Mouse (Mus musculus) spleen, adult 18-20 months (tissue): ENCODE data around the gene Scmh1.
A peak's percentile ranks its signal among the peaks of the same experiment; 100 is the strongest.
"Not testable (repeated sequence)": the region's sequence is repeated elsewhere in the genome, so short reads cannot be mapped to it uniquely, and the experiment has no call there.

ENCODE experiments used
- DNase-seq, 2 experiments: peaks; one replicate each; pipeline ENCODE4 v3.0.0; 2022; ENCODE audit warnings: mixed read lengths in 2 of 2

Scmh1 gene

DNA sequence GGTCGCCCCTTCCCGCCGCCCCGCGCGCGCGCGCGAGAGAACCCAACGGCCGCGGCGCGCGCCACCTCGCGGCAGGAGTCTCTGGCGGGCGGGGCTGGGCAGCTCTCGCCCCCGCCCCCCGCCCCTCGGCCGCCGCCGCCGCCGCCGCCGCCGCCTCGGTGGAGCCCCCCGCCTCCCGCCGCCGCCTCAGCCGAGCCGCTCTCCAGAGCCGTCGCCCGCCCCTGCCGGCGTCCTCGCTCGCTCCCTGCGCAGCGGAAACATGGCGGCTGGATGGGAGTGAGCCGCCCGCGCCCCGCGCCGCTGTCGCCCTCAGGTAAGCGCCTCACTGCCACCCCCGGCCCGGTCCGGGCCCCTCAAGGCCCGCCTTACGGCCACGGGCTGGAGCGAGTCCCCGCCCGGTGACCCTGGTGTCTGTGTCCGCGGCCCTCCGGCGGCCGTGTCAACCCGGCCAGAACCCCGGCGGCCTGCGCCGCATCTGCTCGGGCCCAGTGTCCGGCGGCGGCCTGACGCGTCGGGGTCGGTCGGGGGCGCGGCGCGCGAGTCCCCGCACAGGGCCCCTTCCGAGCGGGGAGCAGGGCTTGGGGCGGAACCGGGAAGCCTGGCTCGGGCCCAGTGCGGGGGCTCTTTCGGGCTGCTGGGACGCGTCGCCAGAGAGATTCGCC lies at the start of gene Scmh1:
Scmh1 (plus strand) TSS at position 138 of the 662 bp plus-strand sequence.
- peak; percentile 37 to 55 for DNase-seq

DNA sequence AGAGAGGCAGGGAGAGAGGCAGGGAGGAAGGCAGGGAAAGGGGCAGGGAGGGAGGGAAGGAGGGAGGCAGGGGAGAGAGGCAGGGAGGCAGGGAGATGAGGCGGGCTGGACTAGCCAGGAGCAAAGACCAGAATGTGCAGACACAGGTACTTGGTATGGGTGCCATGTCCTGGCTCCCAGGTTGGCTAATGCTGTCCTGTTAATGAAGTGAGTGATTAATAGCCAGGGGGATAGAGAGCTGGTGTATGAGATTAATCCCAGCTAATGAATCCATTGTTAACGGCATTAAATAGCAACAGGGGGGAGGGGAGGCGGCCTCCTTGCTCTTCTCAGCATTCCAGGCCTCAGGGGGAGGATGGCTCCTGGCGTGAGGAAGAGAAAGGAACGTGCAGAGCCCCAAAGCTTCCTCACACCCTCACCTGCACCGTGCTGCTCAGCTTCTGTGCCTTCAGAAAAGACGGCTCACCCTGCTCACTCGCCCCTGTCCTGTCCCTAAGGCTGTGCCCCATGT lies 45.0 kb upstream of the Scmh1 start:
- DNase-seq = no peak

DNA sequence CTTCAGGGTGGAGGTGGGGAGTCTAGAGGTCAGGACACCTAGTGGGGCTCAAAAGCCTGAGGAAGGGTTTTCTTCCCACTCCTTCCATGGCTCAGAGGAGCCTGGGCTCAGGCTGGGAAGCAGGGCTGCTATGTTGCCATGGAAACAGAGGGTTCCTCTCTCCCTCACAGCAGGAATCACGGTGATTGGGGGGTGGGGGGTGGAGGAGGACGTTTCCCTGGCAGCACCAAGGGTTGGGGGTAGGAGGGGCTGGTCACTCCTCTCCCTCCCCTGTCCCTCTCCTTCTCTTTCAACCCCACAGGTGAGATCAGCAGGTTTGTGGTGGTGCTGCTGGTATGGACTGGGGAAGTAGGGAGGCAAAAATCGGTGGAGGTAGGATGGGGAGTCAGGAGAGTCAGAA lies 40.4 kb upstream of the Scmh1 start:
- no peak for DNase-seq

DNA sequence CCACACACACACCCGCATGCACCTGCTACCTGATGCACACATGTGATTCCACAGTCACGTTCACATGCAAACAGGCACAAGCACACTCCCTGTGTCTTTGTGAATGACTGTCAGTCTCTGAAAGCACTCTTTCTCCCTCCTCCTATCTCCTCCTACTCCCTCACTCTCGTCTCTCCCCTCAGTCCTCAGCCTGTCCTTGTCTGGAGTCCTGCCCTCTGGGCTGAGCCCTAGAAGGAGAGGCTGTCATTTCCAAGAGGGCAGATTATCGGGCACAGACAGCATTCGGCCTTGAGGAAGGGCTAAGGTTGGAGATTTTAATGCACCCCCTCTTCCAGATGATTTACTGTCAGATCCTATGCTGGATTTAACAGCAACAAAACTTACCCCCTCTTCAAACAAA lies 39.6 kb upstream of the Scmh1 start:
- DNase-seq = no peak

DNA sequence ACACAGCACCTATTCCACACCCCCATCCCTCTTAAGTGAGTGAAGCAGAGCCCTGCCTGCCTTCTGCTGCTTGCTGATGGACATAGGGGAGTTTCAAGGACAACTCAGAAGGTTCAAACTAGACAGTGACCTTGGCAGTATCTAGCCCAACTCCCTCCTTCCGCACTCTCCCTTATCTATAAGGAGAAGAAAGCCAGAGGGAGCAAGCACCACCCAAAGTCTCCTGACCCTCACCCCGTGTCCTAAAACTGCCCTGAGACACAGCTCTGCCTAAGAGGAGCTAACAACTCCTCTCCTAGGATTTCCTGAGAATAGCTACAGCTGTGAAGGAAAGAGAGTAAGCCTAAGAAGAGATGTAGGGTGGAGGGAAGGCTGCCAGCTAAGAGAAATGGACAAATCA lies 37.0 kb upstream of the Scmh1 start:
- DNase-seq = no peak

DNA sequence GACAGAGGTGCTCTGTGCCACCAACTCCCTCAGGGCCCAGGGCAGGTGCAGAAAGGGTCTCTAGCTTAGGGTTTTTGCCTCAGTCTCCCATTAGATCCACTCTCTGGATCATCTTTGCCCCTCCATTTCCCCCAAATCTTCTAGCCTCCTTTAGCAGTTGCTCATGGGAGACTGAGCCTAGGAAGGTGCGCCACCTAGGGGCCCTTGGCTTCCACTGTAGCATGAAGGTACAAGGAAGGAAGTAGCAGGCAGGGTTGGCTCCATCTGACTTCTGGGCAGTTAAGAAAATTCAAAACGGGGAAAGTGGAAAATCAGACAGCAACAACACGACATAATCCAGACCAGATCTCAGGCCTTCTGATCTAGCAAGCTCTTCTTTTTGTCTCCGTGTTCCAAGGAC lies 36.4 kb upstream of the Scmh1 start:
- DNase-seq = peak in 1 of 2 experiments; percentile 65

DNA sequence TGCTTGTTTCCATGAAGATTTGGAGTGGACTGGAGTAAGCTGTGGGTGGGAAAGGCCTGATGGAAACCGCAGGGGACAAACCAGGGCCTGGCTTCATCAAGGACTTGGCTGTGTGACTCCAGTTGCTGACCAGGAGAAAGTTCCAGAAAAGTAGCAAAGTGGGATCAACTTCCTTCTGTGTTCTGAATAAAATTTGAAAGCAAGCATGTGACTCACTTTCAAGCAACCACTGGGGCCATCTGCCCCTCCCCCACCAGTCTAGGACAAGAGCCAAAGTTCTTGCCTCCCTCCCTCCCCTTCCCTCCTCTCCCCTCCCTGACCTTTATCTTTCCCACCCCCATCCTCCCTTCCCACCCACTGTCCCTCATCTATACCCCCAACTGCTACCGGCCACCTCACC lies 35.9 kb upstream of the Scmh1 start:
- DNase-seq = no peak

DNA sequence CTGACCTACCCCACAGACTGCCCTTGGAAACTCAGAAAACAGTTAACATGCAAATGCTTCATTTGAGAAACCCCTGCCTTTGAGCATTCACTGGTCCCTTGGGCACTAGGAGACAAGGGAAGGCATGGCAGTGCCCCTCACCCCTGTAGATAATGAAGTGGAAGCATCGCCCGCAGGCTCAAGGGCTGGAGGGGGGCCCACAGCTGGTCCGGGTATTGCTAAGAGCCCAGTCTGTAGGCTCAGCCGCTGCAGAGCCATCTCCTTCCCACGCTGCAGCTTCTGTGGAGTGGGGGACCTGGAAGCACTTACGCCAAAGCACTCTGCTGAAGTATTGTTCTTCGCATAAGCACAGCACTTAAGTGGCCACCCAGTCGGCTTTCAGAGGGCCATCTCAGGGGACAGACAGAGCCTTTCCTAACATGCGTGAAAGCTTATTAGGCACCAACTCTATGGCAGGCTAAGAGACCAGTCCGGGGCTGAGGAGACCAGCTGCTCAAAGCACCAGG lies 35.2 kb upstream of the Scmh1 start:
- no peak for DNase-seq

DNA sequence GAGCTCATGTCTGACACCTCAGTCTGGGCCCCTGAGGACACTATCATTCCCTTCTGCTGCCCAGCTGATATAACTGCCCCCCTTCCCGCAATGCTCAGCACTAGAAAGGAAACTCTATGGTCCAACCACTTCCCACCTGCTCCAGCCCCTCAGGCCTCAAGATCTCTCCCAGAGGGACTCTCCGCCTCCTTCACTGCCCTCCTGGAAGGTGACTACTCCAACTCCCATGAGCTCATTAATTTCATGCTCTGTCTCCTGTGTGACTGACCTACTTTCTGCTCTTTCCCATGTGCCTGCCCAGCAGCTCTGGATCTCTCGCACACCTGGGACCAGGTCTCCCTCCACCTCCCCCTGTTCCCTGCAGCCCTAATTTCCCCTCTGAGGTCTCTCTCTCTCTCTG lies 32.2 kb upstream of the Scmh1 start:
- no peak for DNase-seq

DNA sequence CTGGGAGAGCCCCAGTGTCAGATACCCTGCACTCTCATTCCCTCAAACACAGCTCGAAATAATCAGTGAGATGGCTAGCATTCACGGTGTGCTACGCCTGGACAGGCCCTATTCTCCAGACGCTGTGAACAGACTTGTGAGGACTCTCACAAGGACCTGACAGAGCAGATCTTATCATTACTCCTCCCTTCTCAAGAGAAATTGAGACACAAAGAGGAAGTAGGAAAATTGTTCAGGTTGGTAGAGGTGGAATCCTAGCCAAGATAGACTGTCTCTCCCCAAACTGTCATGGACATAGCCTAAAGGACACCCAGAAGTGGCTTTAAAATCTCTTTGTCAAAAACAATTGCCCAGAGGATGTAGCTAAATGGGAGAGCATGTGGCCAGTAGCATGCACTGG lies 31.3 kb upstream of the Scmh1 start:
- DNase-seq = no peak

DNA sequence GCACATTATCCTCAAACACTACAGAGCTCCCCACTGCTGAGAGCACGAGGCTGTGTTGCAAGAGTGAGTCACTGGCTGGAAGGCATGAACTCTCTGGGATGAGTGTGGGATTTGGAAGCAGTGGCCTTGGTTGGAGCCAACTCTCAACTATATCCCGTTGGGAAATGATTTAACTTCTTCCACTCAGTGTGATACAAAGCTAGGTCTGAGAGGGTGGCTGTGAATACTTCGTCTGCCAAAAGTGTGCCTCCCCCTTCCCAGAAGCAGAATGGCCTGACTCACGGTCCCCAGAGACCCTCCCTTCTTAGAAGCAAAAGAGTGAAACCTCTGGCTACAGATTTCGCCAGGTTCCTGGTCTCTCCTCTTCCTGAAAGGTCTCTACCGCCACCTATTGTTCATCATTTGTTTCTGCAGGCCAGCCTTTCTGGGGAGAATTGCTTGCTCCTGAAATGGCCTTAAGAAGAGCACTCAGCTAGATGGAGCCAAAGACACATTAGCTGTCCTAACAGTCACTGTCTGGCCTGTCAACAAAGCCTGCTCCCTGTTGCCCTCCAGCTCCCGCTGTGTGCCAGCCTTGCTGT lies 24.2 kb upstream of the Scmh1 start:
- DNase-seq = peak in 1 of 2 experiments; percentile 22

DNA sequence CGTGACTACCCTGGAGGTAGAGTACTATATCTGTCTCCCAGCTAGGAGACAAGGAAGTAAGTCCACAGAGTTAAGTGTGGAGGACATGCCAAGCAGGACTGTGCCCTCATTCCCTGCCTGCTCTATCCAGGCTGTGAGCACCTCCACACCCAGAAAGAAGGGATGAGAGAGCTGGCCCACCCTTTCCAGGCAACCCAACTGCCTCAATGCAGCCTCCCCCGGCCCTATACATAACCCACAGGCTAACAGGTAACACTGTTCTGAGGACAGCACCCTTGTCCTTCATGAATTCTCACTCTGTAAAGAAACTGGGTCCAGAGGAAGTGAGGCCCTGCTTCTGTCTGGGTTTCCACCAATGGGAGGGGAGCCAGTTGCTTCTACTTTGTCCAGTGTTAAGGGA lies 19.6 kb upstream of the Scmh1 start:
- no peak for DNase-seq

DNA sequence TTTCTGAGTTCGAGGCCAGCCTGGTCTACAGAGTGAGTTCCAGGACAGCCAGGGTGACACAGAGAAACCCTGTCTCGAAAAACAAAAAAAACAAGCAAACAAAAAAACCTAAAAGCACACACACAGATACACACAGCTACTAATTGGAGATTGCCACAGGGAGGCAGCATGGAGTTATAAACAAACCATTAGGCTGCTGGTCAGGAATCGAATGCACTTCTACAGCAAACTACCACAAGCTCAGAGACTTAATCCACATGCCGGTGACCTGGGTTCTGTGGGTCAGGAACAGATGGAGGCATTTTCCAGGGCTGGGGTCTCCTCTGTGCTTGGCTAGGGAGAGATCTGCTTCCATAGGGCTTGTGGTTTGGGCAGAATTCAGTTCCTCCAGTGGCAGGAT lies 17.6 kb upstream of the Scmh1 start:
- DNase-seq = no peak

DNA sequence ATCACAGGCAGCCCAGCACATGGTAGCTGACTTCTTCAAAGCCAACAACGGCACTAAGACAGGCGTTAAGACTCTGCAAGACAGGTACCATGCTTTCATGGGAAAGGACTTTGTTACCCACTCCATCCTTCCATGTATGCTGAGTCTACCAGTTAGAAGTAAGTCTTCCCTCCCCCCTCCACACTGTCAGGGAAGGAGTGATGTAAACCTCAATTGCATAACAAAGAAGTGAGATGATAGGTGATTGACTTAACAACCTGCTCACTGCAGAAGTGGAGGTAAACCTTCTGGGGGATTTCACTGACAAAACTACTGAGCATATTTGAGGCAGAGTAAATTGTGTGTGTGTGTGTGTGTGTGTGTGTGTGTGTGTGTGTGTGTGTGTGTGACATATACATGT lies 17.1 kb upstream of the Scmh1 start:
- no peak for DNase-seq

DNA sequence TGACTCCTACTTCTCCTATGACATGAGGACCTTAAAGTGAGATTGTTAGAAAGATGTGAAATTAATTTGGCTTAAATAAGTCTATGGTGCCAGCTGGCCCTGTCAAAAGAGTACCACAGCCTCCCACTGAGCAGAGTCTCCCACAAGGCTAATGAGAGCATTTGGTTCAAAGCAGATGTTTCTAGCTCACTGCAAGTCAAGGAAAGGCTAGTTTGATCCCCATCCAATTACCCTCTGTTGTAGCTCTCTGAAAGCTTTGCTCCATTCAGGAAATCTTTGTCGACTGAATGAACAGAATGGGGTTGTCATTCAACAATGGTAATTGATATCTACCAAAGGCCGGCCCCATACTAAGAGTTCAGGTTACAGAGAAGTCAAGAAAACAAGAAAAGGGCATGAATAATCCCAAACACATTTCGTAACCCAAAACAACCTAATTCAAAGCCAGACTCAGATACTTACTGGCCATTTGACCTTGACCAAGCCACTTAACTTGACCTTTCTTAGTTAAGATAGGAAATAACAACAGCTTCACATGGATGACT lies 16.0 kb upstream of the Scmh1 start:
- no peak for DNase-seq

DNA sequence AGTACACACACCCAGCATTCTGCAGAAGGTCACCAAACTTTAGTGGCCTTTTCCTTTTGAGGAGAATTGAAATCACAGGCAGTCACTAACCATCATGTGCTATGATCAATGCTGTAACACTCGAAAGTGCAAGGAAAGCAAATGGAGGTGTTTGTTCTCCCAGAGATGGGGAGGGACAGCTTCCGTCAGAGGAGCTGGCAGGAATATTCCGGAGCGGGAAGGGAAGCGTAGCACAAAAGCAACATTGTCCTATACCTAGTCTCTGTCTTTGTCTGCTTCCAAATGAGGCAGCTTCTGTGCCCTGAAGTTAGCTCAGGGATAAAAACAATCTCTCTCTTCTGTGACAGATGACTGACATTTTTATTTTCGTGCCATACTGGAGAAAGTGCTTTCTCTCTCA lies 15.5 kb upstream of the Scmh1 start:
- no peak for DNase-seq

DNA sequence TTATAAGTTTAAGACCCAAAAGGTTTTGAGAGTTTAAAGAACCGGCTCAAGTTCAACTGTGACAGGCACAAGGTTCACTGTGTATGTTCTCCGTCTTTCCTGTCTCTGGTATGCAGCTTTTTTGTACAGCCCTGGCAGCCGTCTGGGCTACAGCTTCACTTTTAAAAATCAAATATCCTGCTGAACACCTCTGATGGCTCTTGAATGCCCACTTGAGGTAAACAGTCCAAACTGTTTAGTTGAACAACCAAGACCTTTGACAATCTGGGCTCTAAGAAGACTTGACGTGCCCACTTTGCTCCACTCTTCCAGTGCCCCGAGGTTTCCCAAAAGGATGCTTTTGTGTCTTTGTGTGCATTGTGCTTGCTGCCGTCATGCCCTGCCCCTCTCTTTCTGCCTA lies 13.5 kb upstream of the Scmh1 start:
- no peak for DNase-seq

DNA sequence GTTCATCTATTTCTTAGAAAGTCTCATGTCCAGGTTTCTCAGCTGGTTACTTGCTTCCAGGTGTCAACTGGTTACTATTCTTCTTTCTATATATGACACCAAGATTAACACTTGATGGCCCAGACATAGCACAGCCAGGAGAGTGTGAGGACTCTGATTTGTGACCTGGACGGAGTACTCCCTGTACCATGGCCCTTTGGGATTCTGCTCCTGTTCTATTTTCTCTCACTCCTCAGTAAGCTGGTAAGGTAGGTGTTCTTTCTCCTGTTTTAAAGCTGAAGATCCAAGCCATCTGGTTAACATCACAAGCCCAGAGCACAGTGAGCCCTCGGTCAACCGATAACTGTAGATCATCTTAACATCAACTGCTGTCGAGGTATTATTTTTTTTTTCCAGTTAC lies 12.7 kb upstream of the Scmh1 start:
- DNase-seq = no peak

DNA sequence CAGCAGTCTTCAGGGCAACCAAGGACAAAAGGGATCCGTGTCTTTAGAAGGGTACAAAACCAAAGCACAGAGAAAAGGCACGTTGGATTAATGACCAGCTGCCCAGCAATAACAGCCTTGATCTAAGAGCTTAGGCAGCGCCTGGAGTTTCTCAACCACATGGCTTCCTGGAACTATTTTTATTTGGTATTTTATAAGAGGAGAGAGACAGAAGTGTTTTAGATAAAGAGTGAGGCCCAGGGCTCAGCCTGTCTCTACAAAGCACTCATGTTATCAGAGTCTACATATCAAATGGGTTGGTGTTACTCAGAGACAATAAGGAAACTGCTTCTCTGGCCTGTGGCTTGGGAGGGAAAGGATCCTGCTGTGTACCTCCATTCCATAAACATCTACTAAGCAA lies 12.3 kb upstream of the Scmh1 start:
- DNase-seq = no peak

DNA sequence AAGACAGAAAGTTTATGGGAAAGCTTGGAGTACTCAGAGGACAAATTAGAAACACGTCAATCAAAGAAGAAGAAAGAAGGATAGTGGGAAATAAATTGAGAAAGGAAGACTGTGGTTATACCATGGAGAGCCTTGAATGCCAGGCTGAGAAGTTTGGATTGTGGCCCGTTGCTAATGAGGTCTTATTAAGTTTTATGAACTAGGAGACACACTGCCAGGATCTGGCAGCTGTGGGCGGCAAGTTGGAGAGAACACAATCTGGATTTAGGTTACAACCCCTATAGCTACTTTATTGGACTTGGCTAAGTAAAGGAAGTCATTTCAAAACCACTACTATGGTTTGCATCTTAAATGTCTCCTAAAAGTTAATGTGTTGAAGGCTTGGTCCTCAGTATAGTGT lies 4.8 kb upstream of the Scmh1 start:
- DNase-seq = no peak

DNA sequence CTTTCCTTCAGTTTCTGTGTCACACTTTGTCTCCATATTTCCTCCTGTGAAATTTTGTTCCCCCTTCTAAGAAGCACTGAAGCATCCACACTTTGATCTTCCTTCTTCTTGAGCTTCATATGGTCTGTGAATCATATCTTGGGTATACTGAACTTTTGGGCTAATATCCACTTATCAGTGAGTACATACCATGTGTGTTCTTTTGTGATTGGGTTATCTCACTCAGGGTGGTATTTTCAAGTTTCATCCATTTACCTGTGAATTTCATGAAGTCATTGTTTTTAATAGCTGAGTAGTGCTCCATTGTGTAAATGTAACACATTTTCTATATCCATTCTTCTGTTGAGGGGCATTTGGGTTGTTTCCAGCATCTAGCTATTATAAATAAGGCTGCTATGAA lies 3.0 kb upstream of the Scmh1 start:
- not testable (repeated sequence) for DNase-seq

DNA sequence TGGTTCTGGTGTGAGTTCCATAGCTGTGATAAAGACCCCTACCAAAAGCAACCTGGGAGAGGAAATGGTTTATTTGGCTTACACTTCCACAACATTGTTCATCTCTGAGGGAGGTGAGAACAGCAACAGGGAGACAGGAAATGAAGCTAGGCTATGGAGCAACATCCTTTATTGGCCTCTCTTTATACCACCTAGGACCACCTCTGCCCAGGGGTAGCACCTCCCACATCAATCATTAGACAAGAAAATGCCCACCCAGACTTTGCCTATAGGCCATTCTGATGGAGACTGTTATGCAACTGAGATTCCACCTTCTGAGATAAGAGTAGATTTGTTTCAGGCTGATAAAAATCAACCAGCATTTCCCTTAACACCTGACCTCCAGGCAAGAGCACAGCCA lies 834 bp upstream of the Scmh1 start:
- DNase-seq = no peak

DNA sequence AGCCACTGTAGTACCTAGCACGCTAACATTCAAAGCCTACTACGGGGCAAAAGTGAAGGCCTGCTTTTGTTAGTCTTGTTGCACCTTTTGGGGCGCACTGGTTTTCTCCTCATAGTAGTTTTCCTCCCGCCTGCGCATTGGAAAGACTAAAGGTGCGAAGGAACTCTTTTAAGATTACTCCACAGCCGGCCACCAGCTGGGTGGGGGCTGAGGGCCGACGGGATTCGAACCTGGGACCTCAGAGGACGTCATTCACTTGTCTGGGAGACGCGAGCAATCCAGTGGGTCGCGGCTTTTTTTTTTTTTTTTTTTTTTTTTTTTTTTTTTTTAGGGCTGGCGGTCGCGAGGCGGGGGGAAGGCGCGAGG lies 320 bp upstream of the Scmh1 start:
- DNase-seq = peak; percentile 22 to 32

DNA sequence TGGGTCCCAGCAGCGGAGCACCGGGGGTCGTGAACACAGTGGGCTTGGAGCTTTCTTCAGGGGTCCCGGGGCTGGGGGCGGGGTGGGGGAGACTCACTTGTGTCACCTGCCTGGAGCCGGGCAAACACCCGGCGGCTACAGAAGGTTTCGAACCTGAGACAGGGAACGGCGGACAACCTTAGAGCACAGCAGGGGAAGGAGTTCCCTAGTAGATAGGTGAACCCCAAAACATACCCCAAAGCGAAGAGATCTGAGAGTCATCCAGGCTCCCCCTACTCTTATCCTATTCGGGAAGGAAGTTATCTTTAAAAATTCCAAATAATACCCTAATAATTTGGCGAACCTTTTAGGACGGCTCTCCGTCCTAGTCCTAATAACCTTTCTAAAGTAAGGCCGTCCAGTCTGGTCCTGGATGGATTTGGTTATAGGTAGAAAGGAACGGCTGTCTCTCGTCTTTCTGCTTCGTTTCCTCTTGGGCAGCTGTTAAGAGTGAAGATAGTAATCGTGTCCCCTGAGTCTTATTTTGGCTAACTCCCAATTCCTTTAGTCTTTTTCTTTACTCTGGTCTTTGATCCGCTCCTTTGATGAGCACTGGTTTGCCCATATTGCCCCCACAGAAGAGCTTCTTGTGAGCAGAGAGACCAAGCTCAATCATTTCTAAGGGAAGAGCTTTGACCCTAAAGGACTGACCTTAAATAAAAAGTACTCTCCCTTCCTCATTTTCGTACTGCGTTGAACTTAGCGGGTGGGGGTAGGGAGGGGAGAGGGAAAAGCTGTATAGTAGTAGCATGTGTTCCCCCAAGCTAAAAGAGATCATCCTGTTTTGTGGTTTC lies 941 bp downstream of the Scmh1 start:
- DNase-seq = peak in 1 of 2 experiments; percentile 4
